13 mouse cellular contexts compared by ENCODE assay signal in the genomic region with DNA sequence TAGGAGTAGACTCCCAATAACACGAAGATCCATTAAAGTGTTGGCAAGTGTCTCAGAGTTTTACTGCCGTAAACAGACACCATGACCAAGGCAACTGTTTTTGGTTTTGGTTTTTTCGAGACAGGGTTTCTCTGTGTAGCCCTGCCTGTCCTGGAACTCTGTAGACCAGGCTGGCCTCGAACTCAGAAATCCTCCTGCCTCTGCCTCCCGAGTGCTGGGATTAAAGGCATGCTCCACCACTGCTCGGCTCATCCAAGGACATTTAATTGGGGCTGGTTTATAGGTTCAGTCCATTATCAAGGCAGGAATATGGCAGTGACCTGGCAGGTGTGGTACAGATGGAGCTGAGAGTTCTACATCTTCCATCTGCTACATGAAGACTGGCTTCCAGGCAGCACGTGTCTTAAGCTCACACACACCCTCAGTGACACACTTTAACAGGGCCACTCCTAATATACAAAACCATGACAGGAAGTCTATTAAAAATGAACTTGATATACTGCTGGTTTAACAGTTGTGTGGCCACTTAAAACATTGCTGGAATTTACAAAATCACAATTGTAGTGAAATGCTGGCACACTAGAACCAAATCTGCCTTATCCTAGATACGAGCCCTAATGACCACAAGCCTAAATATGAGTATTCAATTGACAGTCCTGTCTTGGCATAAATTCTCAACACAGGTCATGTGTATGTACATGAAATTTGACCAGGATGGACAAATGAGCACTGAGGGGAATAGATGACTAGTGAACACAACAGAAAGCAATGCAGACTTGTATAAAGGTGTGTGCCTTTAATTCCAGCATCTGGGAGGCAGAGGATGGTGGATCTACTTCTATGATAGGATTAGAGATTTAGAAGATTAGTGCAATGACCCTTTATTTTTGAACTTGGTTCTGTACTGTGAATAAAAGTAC. TPM values are rescaled to one million over a fixed set of nuclear protein-coding genes. Genes with fewer than 3 reads are reported as not detected.
DNase-seq lines count a peak whose midpoint lies in the region; ATAC-seq and TF ChIP-seq lines count a peak whose summit lies in the region.
"Had no signal": no experiment of that assay in that cellular context is flagged by ENCODE, and none has a peak within 500 bp of the region (broad histone marks: within the 10 kb centered on the region; RNA-seq: fewer than 3 reads in every experiment).

No protein-coding gene starts in this region.

- 79% methylated on average over 8 of the region's 8 CpGs for WGBS in forebrain, postnatal 0 days
- WGBS in forebrain, embryonic 10.5 days = 90% methylated on average over 8 of the region's 8 CpGs
- 70% methylated on average over 8 of the region's 8 CpGs for WGBS in liver, embryonic 12.5 days (ENCODE audit: insufficient replicate concordance)
- WGBS in thymus, adult 2 months = 94% methylated on average over 8 of the region's 8 CpGs

- no peak; the same call in 1 of the 2 replicates for ATAC-seq in forebrain, postnatal 0 days
- ATAC-seq in liver, embryonic 12.5 days = peak; percentile 56; the same call in 1 of the 2 replicates
- ATAC-seq: midbrain, embryonic 13.5 days had no signal

- peaks cover 58% of the 10 kb centered on the region for H3K36me3 ChIP-seq in forebrain, postnatal 0 days (ENCODE audit: insufficient read depth)
- H3K36me3 ChIP-seq in forebrain, embryonic 10.5 days (replicated peaks) = peaks cover 97% of the 10 kb centered on the region
- peaks cover 93% of the 10 kb centered on the region for H3K36me3 ChIP-seq in liver, embryonic 12.5 days
- H3K36me3 ChIP-seq in thymus, adult 2 months (ENCODE audit: control insufficient read depth, insufficient read depth, low read length) = peaks cover 83% of the 10 kb centered on the region

- no peak overlapping the region for H3K9ac ChIP-seq in forebrain, postnatal 0 days
- no peak overlapping the region for H3K9ac ChIP-seq in liver, embryonic 12.5 days
- H3K9ac ChIP-seq: midbrain, embryonic 13.5 days; neural tube, embryonic 13.5 days had no signal

- H3K27me3 ChIP-seq in forebrain, postnatal 0 days (ENCODE audit: insufficient read depth, low read length) = no peaks in the 10 kb centered on the region
- H3K27me3 ChIP-seq in forebrain, embryonic 10.5 days (ENCODE audit: poor library complexity, severe bottlenecking) = no peaks in the 10 kb centered on the region
- no peaks in the 10 kb centered on the region for H3K27me3 ChIP-seq in liver, embryonic 12.5 days (replicated peaks)
- no peaks in the 10 kb centered on the region for H3K27me3 ChIP-seq in thymus, adult 2 months (ENCODE audit: control insufficient read depth, insufficient read depth, low read length)
- H3K27me3 ChIP-seq: midbrain, embryonic 13.5 days; neural tube, embryonic 13.5 days had no signal

- no peaks in the 10 kb centered on the region for H3K9me3 ChIP-seq in forebrain, postnatal 0 days (ENCODE audit: low read length)
- no peaks in the 10 kb centered on the region for H3K9me3 ChIP-seq in forebrain, embryonic 10.5 days
- no peaks in the 10 kb centered on the region for H3K9me3 ChIP-seq in liver, embryonic 12.5 days (replicated peaks)
- H3K9me3 ChIP-seq: midbrain, embryonic 13.5 days; neural tube, embryonic 13.5 days had no signal

- no peak overlapping the region for H3K4me2 ChIP-seq in forebrain, postnatal 0 days (ENCODE audit: low read depth)
- no peak overlapping the region for H3K4me2 ChIP-seq in liver, embryonic 12.5 days
- H3K4me2 ChIP-seq: midbrain, embryonic 13.5 days; neural tube, embryonic 13.5 days had no signal

- no peak for TF ChIP-seq POLR2A in thymus, adult 2 months (IDR thresholded peaks at IDR 0.05; ENCODE audit: control insufficient read depth, extremely low read depth, insufficient read depth, low read length, poor library complexity)

- H3K4me3 ChIP-seq in forebrain, postnatal 0 days (ENCODE audit: low read depth, low read length) = no peak overlapping the region
- H3K4me3 ChIP-seq in forebrain, embryonic 10.5 days = no peak overlapping the region
- H3K4me3 ChIP-seq in liver, embryonic 12.5 days = no peak overlapping the region
- H3K4me3 ChIP-seq in thymus, adult 2 months (ENCODE audit: control insufficient read depth, insufficient read depth, low read length) = no peak overlapping the region
- H3K4me3 ChIP-seq: midbrain, embryonic 13.5 days; neural tube, embryonic 13.5 days had no signal

- TF ChIP-seq CTCF in forebrain, postnatal 0 days (IDR thresholded peaks at IDR 0.05; ENCODE audit: low read depth) = no peak
- TF ChIP-seq CTCF in thymus, adult 2 months (IDR thresholded peaks at IDR 0.05; ENCODE audit: borderline replicate concordance, control insufficient read depth, extremely low read depth, insufficient read depth, low read length, poor library complexity) = no peak

- H3K4me1 ChIP-seq in forebrain, postnatal 0 days (ENCODE audit: insufficient read depth) = no peaks in the 10 kb centered on the region
- no peaks in the 10 kb centered on the region for H3K4me1 ChIP-seq in forebrain, embryonic 10.5 days
- no peaks in the 10 kb centered on the region for H3K4me1 ChIP-seq in liver, embryonic 12.5 days
- no peaks in the 10 kb centered on the region for H3K4me1 ChIP-seq in thymus, adult 2 months (replicated peaks; ENCODE audit: control insufficient read depth, insufficient read depth, low read length)

- H3K27ac ChIP-seq in forebrain, postnatal 0 days (ENCODE audit: low read depth, low read length) = no peak overlapping the region
- no peak overlapping the region for H3K27ac ChIP-seq in forebrain, embryonic 10.5 days
- no peak overlapping the region for H3K27ac ChIP-seq in liver, embryonic 12.5 days
- H3K27ac ChIP-seq in thymus, adult 2 months (ENCODE audit: control insufficient read depth, insufficient read depth, low read length) = no peak overlapping the region
- H3K27ac ChIP-seq: midbrain, embryonic 13.5 days; neural tube, embryonic 13.5 days had no signal

- peak; percentile 24 for DNase-seq in forebrain, postnatal 0 days
- no peak for DNase-seq in forebrain, embryonic 10.5 days (ENCODE audit: extremely low spot score, low spot score)
- DNase-seq in 416B (ENCODE audit: low read depth) = peak; percentile 42
- peak; percentile 51 for DNase-seq in ZHBTc4 (ENCODE audit: low read depth, low spot score)
- no peak for DNase-seq in retina, postnatal 1 day
- no peak for DNase-seq in thymus, adult 2 months
- DNase-seq in right cerebral cortex, postnatal 4 days = no peak
- DNase-seq: cerebellum, postnatal 10 days; heart, postnatal 10 days had no signal

RNA-seq across cellular contexts. Expression of gene Sfpq, which starts 17.0 kb away (rescaled TPM):
- 249 and 284 TPM in 2 replicates for total RNA-seq in forebrain, postnatal 0 days (2014; rRNA removed)
- polyA plus RNA-seq in forebrain, postnatal 0 days (2015; fragmentation: Nextera tagmentation; extraction: Ambion mirVana) = 57.9 and 71.1 TPM in 2 replicates
- 107 and 110 TPM in 2 replicates for polyA plus RNA-seq in forebrain, embryonic 10.5 days (2016; fragmentation: Nextera tagmentation; extraction: Ambion mirVana)
- polyA plus RNA-seq in liver, embryonic 12.5 days (2016; fragmentation: Nextera tagmentation; extraction: Ambion mirVana) = 87.6 and 87.8 TPM in 2 replicates
- polyA plus RNA-seq in thymus, adult 2 months (2012; rRNA removed) = 141 and 226 TPM in 2 replicates

RNA-seq across cellular contexts. Expression of gene Zmym1, which starts 22.8 kb away (rescaled TPM):
- 12.5 and 16.2 TPM in 2 replicates for total RNA-seq in forebrain, postnatal 0 days (2014; rRNA removed)
- 14.9 and 15.7 TPM in 2 replicates for polyA plus RNA-seq in forebrain, postnatal 0 days (2015; fragmentation: Nextera tagmentation; extraction: Ambion mirVana)
- 38.9 and 39.4 TPM in 2 replicates for polyA plus RNA-seq in forebrain, embryonic 10.5 days (2016; fragmentation: Nextera tagmentation; extraction: Ambion mirVana)
- polyA plus RNA-seq in liver, embryonic 12.5 days (2016; fragmentation: Nextera tagmentation; extraction: Ambion mirVana) = 13.7 and 15.2 TPM in 2 replicates
- polyA plus RNA-seq in thymus, adult 2 months (2012; rRNA removed) = 6.2 and 6.3 TPM in 2 replicates

RNA-seq across cellular contexts. Expression of gene Zmym6, which starts 39.0 kb away (rescaled TPM):
- 26.9 and 46.3 TPM in 2 replicates for total RNA-seq in forebrain, postnatal 0 days (2014; rRNA removed)
- polyA plus RNA-seq in forebrain, postnatal 0 days (2015; fragmentation: Nextera tagmentation; extraction: Ambion mirVana) = 9.6 and 17.1 TPM in 2 replicates
- polyA plus RNA-seq in forebrain, embryonic 10.5 days (2016; fragmentation: Nextera tagmentation; extraction: Ambion mirVana) = 19.9 and 21.0 TPM in 2 replicates
- 5.6 and 6.8 TPM in 2 replicates for polyA plus RNA-seq in liver, embryonic 12.5 days (2016; fragmentation: Nextera tagmentation; extraction: Ambion mirVana)
- 6.4 and 8.2 TPM in 2 replicates for polyA plus RNA-seq in thymus, adult 2 months (2012; rRNA removed)
- polyA plus RNA-seq: C2C12 had no signal

Comparison
In these comparisons a context has a peak if more than half of its experiments do, and no peak if none do; other contexts are left out.
1. DNase-seq: peak in forebrain, postnatal 0 days (single experiment), 416B (single experiment) and ZHBTc4 (single experiment); none in forebrain, embryonic 10.5 days (single experiment), retina, postnatal 1 day (single experiment), thymus, adult 2 months (single experiment) and right cerebral cortex, postnatal 4 days (single experiment).